Mouse (Mus musculus): ENCODE data around the gene Olfr613. TPM values are rescaled to one million over a fixed set of nuclear protein-coding genes. Genes with fewer than 3 reads are reported as not detected.
"Not testable (repeated sequence)": the region's sequence is repeated elsewhere in the genome, so short reads cannot be mapped to it uniquely, and the experiment has no call there.

The Olfr613 gene
- not detected in 2 replicates for polyA plus RNA-seq (2012; rRNA removed)

GRCm38 (mm10) chr7:103547774-103548173, at the start of gene Olfr613:
Olfr613 (plus strand) TSS chr7:103548074.
- TF ChIP-seq POLR2A (IDR thresholded peaks at IDR 0.05; ENCODE audit: borderline replicate concordance, extremely low read depth, insufficient read depth, insufficient read length, poor library complexity, severe bottlenecking) (no peak), CTCF (IDR thresholded peaks at IDR 0.05; ENCODE audit: borderline replicate concordance, extremely low read depth, insufficient read depth, insufficient read length) (no peak)
- no peak for DNase-seq (ENCODE audit: low read depth)

- no peak for TF ChIP-seq CTCF (IDR thresholded peaks at IDR 0.05; ENCODE audit: borderline replicate concordance, extremely low read depth, insufficient read depth, insufficient read length)
- TF ChIP-seq POLR2A (IDR thresholded peaks at IDR 0.05; ENCODE audit: borderline replicate concordance, extremely low read depth, insufficient read depth, insufficient read length, poor library complexity, severe bottlenecking), result no peak
- no peak for DNase-seq (ENCODE audit: low read depth)
Measured at GRCm38 (mm10) chr7:103512022-103512421, 35.9 kb upstream of the Olfr613 start, which contains the start of gene Olfr610. Olfr610 (minus strand) TSS chr7:103512122.

- DNase-seq (ENCODE audit: low read depth), result not testable (repeated sequence)
Measured at GRCm38 (mm10) chr7:103520746-103521145, 27.1 kb upstream of the Olfr613 start, which contains the start of gene Olfr611. Olfr611 (minus strand) TSS chr7:103520846.

GRCm38 (mm10) chr7:103542617-103543016, 5.3 kb upstream of the Olfr613 start, which contains the start of gene Olfr612:
Olfr612 (minus strand) TSS chr7:103542717.
- DNase-seq (ENCODE audit: low read depth), result not testable (repeated sequence)

- TF ChIP-seq POLR2A (IDR thresholded peaks at IDR 0.05; ENCODE audit: borderline replicate concordance, extremely low read depth, insufficient read depth, insufficient read length, poor library complexity, severe bottlenecking) (no peak), CTCF (IDR thresholded peaks at IDR 0.05; ENCODE audit: borderline replicate concordance, extremely low read depth, insufficient read depth, insufficient read length) (no peak)
Measured at GRCm38 (mm10) chr7:103555779-103556178, 7.9 kb downstream of the Olfr613 start, which contains the start of gene Olfr615. Olfr615 (plus strand) TSS chr7:103556079.

GRCm38 (mm10) chr7:103569043-103569442, 21.2 kb downstream of the Olfr613 start, which contains the start of gene Olfr616:
Olfr616 (minus strand) TSS chr7:103569143.
- no peak for DNase-seq (ENCODE audit: low read depth)
- TF ChIP-seq POLR2A (IDR thresholded peaks at IDR 0.05; ENCODE audit: borderline replicate concordance, extremely low read depth, insufficient read depth, insufficient read length, poor library complexity, severe bottlenecking), result no peak
- TF ChIP-seq CTCF (IDR thresholded peaks at IDR 0.05; ENCODE audit: borderline replicate concordance, extremely low read depth, insufficient read depth, insufficient read length), result no peak

More at GRCm38 (mm10) chr7:103555779-103556178, 7.9 kb downstream of the Olfr613 start, which contains the start of gene Olfr615:
- no peak for DNase-seq (ENCODE audit: low read depth)

GRCm38 (mm10) chr7:103572761-103573160, 24.9 kb downstream of the Olfr613 start, which contains the start of gene Olfr617:
Olfr617 (plus strand) TSS chr7:103573061.
- DNase-seq (ENCODE audit: low read depth), result no peak
- TF ChIP-seq POLR2A (IDR thresholded peaks at IDR 0.05; ENCODE audit: borderline replicate concordance, extremely low read depth, insufficient read depth, insufficient read length, poor library complexity, severe bottlenecking), result no peak
- TF ChIP-seq CTCF (IDR thresholded peaks at IDR 0.05; ENCODE audit: borderline replicate concordance, extremely low read depth, insufficient read depth, insufficient read length), result no peak

GRCm38 (mm10) chr7:103589803-103590202, 41.9 kb downstream of the Olfr613 start, which contains the start of gene Olfr618:
Olfr618 (plus strand) TSS chr7:103590103.
- no peak for DNase-seq (ENCODE audit: low read depth)
- TF ChIP-seq POLR2A (IDR thresholded peaks at IDR 0.05; ENCODE audit: borderline replicate concordance, extremely low read depth, insufficient read depth, insufficient read length, poor library complexity, severe bottlenecking), result no peak
- no peak for TF ChIP-seq CTCF (IDR thresholded peaks at IDR 0.05; ENCODE audit: borderline replicate concordance, extremely low read depth, insufficient read depth, insufficient read length)

- no peak for TF ChIP-seq CTCF (IDR thresholded peaks at IDR 0.05; ENCODE audit: borderline replicate concordance, extremely low read depth, insufficient read depth, insufficient read length)
- TF ChIP-seq POLR2A (IDR thresholded peaks at IDR 0.05; ENCODE audit: borderline replicate concordance, extremely low read depth, insufficient read depth, insufficient read length, poor library complexity, severe bottlenecking), result no peak
- no peak for DNase-seq (ENCODE audit: low read depth)
Measured at GRCm38 (mm10) chr7:103600275-103600674, 52.4 kb downstream of the Olfr613 start, which contains the start of gene Olfr619. Olfr619 (plus strand) TSS chr7:103600575.

Other genes starting within 250 kb of the Olfr613 start
- not detected in 2 replicates for gene Olfr596, start 242.4 kb upstream of the Olfr613 start, polyA plus RNA-seq (2012; rRNA removed)
- not detected in 2 replicates for gene Olfr597, start 231.8 kb upstream of the Olfr613 start, polyA plus RNA-seq (2012; rRNA removed)
- gene Olfr598, start 224.5 kb upstream of the Olfr613 start, polyA plus RNA-seq (2012; rRNA removed), result not detected in 2 replicates
- gene Olfr599, start 212.2 kb upstream of the Olfr613 start, polyA plus RNA-seq (2012; rRNA removed), result not detected in 2 replicates
- not detected in 2 replicates for gene Olfr600, start 198.4 kb upstream of the Olfr613 start, polyA plus RNA-seq (2012; rRNA removed)
- gene Olfr601, start 185.4 kb upstream of the Olfr613 start, polyA plus RNA-seq (2012; rRNA removed), result not detected in 2 replicates
- not detected in 2 replicates for gene Olfr603, start 161.9 kb upstream of the Olfr613 start, polyA plus RNA-seq (2012; rRNA removed)
- gene Usp17lc, start 133.0 kb upstream of the Olfr613 start, polyA plus RNA-seq (2012; rRNA removed), result not detected in 2 replicates
- gene Olfr605, start 102.6 kb upstream of the Olfr613 start, polyA plus RNA-seq (2012; rRNA removed), result not detected in 2 replicates
- gene Olfr606, start 99.0 kb upstream of the Olfr613 start, polyA plus RNA-seq (2012; rRNA removed), result not detected in 2 replicates
- not detected in 2 replicates for gene Olfr607, start 83.9 kb upstream of the Olfr613 start, polyA plus RNA-seq (2012; rRNA removed)
- not detected in 2 replicates for gene Olfr608, start 78.2 kb upstream of the Olfr613 start, polyA plus RNA-seq (2012; rRNA removed)
- gene Olfr609, start 50.0 kb upstream of the Olfr613 start, polyA plus RNA-seq (2012; rRNA removed), result not detected in 2 replicates
- not detected in 2 replicates for gene Olfr610, start 36.0 kb upstream of the Olfr613 start, polyA plus RNA-seq (2012; rRNA removed)
- gene Olfr611, start 27.2 kb upstream of the Olfr613 start, polyA plus RNA-seq (2012; rRNA removed), result not detected in 2 replicates
- not detected in 2 replicates for gene Olfr612, start 5.4 kb upstream of the Olfr613 start, polyA plus RNA-seq (2012; rRNA removed)
- not detected in 2 replicates for gene Olfr615, start 8.0 kb downstream of the Olfr613 start, polyA plus RNA-seq (2012; rRNA removed)
- not detected in 2 replicates for gene Olfr616, start 21.1 kb downstream of the Olfr613 start, polyA plus RNA-seq (2012; rRNA removed)
- gene Olfr617, start 25.0 kb downstream of the Olfr613 start, polyA plus RNA-seq (2012; rRNA removed), result not detected in 2 replicates
- gene Olfr618, start 42.0 kb downstream of the Olfr613 start, polyA plus RNA-seq (2012; rRNA removed), result 0.05 TPM in 1 of 2 replicates, not detected in the other
- not detected in 2 replicates for gene Olfr619, start 52.5 kb downstream of the Olfr613 start, polyA plus RNA-seq (2012; rRNA removed)
- not detected in 2 replicates for gene Olfr620, start 64.5 kb downstream of the Olfr613 start, polyA plus RNA-seq (2012; rRNA removed)
- not detected in 2 replicates for gene Olfr622, start 94.6 kb downstream of the Olfr613 start, polyA plus RNA-seq (2012; rRNA removed)
- not detected in 2 replicates for gene Olfr623, start 115.6 kb downstream of the Olfr613 start, polyA plus RNA-seq (2012; rRNA removed)
- gene Olfr624, start 123.1 kb downstream of the Olfr613 start, polyA plus RNA-seq (2012; rRNA removed), result 0.01 TPM in 1 of 2 replicates, not detected in the other
- not detected in 2 replicates for gene Olfr625-ps1, start 134.6 kb downstream of the Olfr613 start, polyA plus RNA-seq (2012; rRNA removed)
- not detected in 2 replicates for gene Olfr243, start 166.6 kb downstream of the Olfr613 start, polyA plus RNA-seq (2012; rRNA removed)
- not detected in 2 replicates for gene Olfr628, start 182.3 kb downstream of the Olfr613 start, polyA plus RNA-seq (2012; rRNA removed)
- gene Olfr629, start 196.9 kb downstream of the Olfr613 start, polyA plus RNA-seq (2012; rRNA removed), result not detected in 2 replicates
- not detected in 2 replicates for gene Olfr630, start 209.3 kb downstream of the Olfr613 start, polyA plus RNA-seq (2012; rRNA removed)
- gene Olfr69, start 223.5 kb downstream of the Olfr613 start, polyA plus RNA-seq (2012; rRNA removed), result not detected in 2 replicates
- not detected in 2 replicates for gene Olfr68, start 231.6 kb downstream of the Olfr613 start, polyA plus RNA-seq (2012; rRNA removed)
- gene Olfr67, start 243.7 kb downstream of the Olfr613 start, polyA plus RNA-seq (2012; rRNA removed), result not detected in 2 replicates

Data from brain, embryonic 14.5 days (tissue).